Mouse (Mus musculus): ENCODE measurements around the gene March4. TPM values are rescaled to one million over a fixed set of nuclear protein-coding genes. Genes with fewer than 3 reads are reported as not detected.

Gene March4
- polyA plus RNA-seq, 1 experiment from 2014 or later = not detected

DNA sequence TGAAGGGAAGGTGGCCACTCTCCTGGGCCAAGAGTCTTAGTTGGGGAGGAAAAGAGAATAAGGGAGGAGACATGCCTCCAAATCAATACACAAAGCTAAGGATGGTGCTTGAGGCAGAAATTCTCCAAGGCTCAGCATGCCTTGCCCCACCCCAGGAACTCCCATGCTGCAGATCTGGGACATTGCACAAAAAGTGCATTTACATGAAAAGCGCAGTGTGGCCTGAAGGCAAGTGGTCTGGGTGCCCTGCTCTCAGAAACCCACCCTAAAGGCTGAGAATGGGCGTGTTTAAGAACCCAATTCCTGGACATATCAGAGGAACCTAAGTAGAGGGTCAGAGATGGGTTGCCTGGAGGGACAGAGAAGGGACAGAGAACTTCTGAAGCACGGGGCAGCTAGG, 45.9 kb downstream of the March4 start:
- no peak for TF ChIP-seq CTCF (IDR thresholded peaks at IDR 0.05; ENCODE audit: low read depth)
- ATAC-seq (replicated peaks; ENCODE audit: low FRiP score, low read depth) (no peak), DNase-seq (ENCODE audit: low spot score) (no peak)
- Histone ChIP-seq H3K4me2 (ENCODE audit: low read length) (no peak overlapping the region), H3K27ac (no peak overlapping the region), H3K4me3 (replicated peaks; ENCODE audit: low read depth, low read length) (no peak overlapping the region), H3K9ac (ENCODE audit: low read depth, low read length) (no peak overlapping the region), H3K36me3 (ENCODE audit: insufficient read depth, low read length) (no peaks in the 10 kb centered on the region), H3K27me3 (ENCODE audit: insufficient read depth, low read length) (no peaks in the 10 kb centered on the region), H3K9me3 (replicated peaks; ENCODE audit: low read length) (no peaks in the 10 kb centered on the region), H3K4me1 (replicated peaks; ENCODE audit: insufficient read depth, low read length) (no peaks in the 10 kb centered on the region)
- WGBS = 82% methylated on average over 3 of the region's 3 CpGs

DNA sequence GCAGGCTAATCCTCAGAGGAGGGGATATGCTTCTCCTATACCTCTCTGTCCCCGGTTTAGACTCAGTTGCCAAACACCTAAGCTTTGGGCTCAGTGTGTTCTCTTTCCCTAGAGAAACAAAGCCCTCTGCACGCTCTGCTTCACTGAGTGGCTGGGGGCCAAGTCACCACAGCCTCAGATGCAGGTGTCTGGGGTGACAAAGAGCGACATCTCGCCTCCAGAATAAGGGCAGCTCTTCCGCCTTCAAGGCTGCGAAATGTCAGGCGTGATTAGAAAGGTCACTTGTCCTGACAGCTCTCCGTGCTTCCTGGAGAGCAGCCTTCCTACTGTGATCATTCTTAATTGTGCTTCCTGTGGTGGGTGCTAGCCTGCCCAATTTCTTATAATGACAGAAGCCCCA, 46.5 kb downstream of the March4 start:
- TF ChIP-seq CTCF (IDR thresholded peaks at IDR 0.05; ENCODE audit: low read depth) = no peak
- 10% methylated on average over 8 of the region's 8 CpGs for WGBS
- Histone ChIP-seq H3K4me1 (replicated peaks; ENCODE audit: insufficient read depth, low read length) (no peaks in the 10 kb centered on the region), H3K36me3 (ENCODE audit: insufficient read depth, low read length) (no peaks in the 10 kb centered on the region), H3K9me3 (replicated peaks; ENCODE audit: low read length) (no peaks in the 10 kb centered on the region), H3K9ac (ENCODE audit: low read depth, low read length) (no peak overlapping the region), H3K27me3 (ENCODE audit: insufficient read depth, low read length) (no peaks in the 10 kb centered on the region), H3K4me2 (ENCODE audit: low read length) (no peak overlapping the region), H3K27ac (no peak overlapping the region), H3K4me3 (replicated peaks; ENCODE audit: low read depth, low read length) (no peak overlapping the region)
- ATAC-seq (replicated peaks; ENCODE audit: low FRiP score, low read depth) (no peak), DNase-seq (ENCODE audit: low spot score) (no peak)

DNA sequence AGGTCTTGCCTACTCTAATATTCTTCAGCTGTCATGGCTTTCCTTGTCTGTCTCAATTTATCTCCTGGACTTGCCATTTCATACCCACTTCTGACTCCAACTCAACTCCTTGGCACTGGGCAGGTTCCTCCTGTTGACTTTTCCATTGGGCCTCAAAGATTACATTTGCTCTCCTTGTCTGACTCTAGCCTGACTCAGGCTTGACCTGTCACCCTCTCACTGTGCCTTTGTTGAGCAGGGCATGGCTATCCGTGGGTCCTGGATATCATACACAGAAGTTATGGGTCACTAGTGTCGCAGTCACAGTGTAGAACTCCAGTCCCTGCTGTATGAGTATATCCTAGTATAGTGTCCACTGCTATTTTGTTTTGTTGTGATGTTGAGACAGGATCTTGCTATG, 60.1 kb downstream of the March4 start:
- H3K4me1 ChIP-seq (replicated peaks; ENCODE audit: insufficient read depth, low read length) = no peaks in the 10 kb centered on the region
- no peak overlapping the region for H3K9ac ChIP-seq (ENCODE audit: low read depth, low read length)
- no peak for TF ChIP-seq CTCF (IDR thresholded peaks at IDR 0.05; ENCODE audit: low read depth)
- H3K36me3 ChIP-seq (ENCODE audit: insufficient read depth, low read length) = no peaks in the 10 kb centered on the region
- H3K27me3 ChIP-seq (ENCODE audit: insufficient read depth, low read length) = no peaks in the 10 kb centered on the region
- DNase-seq (ENCODE audit: low spot score) (no peak), ATAC-seq (replicated peaks; ENCODE audit: low FRiP score, low read depth) (no peak)
- no peak overlapping the region for H3K27ac ChIP-seq
- no peak overlapping the region for H3K4me2 ChIP-seq (ENCODE audit: low read length)
- 88% methylated on average over 2 of the region's 2 CpGs for WGBS
- no peaks in the 10 kb centered on the region for H3K9me3 ChIP-seq (replicated peaks; ENCODE audit: low read length)
- H3K4me3 ChIP-seq (replicated peaks; ENCODE audit: low read depth, low read length) = no peak overlapping the region

DNA sequence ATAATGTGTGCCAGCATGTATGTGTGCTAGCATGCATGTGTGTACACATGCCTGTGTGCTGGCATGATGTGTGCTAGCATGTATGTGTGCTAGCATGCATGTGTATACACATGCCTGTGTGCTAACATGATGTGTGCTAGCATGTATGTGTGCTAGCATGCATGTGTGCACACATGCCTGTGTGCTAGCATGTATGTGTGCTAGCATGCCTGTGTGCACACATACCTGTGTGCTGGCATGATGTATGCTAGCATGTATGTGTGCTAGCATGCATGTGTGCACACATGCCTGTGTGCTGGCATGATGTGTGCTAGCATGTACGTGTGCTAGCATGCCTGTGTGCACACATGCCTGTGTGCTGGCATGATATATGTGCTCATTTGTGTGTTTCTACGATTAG, 67.7 kb downstream of the March4 start:
- 86% methylated on average over 2 of the region's 2 CpGs for WGBS
- DNase-seq (ENCODE audit: low spot score) = no peak
- H3K9ac ChIP-seq (ENCODE audit: low read depth, low read length) = no peak overlapping the region
- H3K4me3 ChIP-seq (replicated peaks; ENCODE audit: low read depth, low read length) = no peak overlapping the region
- no peaks in the 10 kb centered on the region for H3K27me3 ChIP-seq (ENCODE audit: insufficient read depth, low read length)
- H3K4me1 ChIP-seq (replicated peaks; ENCODE audit: insufficient read depth, low read length) = no peaks in the 10 kb centered on the region
- H3K36me3 ChIP-seq (ENCODE audit: insufficient read depth, low read length) = no peaks in the 10 kb centered on the region
- no peak overlapping the region for H3K4me2 ChIP-seq (ENCODE audit: low read length)
- no peak for ATAC-seq (replicated peaks; ENCODE audit: low FRiP score, low read depth)
- H3K27ac ChIP-seq = no peak overlapping the region
- no peaks in the 10 kb centered on the region for H3K9me3 ChIP-seq (replicated peaks; ENCODE audit: low read length)
- TF ChIP-seq CTCF (IDR thresholded peaks at IDR 0.05; ENCODE audit: low read depth) = no peak

DNA sequence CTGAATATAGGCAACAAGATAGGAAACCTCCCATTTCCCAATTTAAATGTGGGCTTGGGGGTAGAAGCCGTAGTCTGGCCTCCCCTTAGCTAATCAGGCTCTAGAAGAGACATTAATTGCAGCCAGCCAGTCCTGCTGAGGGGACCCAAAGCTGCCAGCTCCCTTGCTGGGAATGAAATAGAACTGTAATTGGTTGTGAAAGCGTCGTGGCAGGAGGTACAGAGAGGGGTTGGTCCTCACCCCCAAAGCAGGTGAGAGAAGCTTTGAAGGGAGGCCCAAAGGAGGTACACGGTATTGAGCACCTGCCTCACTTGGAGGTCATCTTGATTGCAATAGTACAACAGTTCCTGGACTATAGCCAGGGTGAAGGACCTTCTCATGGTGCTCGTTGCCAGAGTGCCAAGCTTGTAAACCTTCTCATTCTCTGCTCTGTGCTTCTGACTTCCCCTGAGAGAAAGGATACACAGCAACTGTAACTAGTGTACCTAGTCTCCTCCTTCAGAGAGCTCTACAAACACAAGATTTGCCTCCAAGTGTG, 68.2 kb downstream of the March4 start:
- H3K4me2 ChIP-seq (ENCODE audit: low read length) = no peak overlapping the region
- WGBS = 61% methylated on average over 5 of the region's 5 CpGs
- no peak overlapping the region for H3K27ac ChIP-seq
- no peaks in the 10 kb centered on the region for H3K36me3 ChIP-seq (ENCODE audit: insufficient read depth, low read length)
- no peaks in the 10 kb centered on the region for H3K4me1 ChIP-seq (replicated peaks; ENCODE audit: insufficient read depth, low read length)
- ATAC-seq (replicated peaks; ENCODE audit: low FRiP score, low read depth) = no peak
- no peaks in the 10 kb centered on the region for H3K9me3 ChIP-seq (replicated peaks; ENCODE audit: low read length)
- TF ChIP-seq CTCF (IDR thresholded peaks at IDR 0.05; ENCODE audit: low read depth) = no peak
- H3K9ac ChIP-seq (ENCODE audit: low read depth, low read length) = no peak overlapping the region
- DNase-seq (ENCODE audit: low spot score) = no peak
- H3K27me3 ChIP-seq (ENCODE audit: insufficient read depth, low read length) = no peaks in the 10 kb centered on the region
- H3K4me3 ChIP-seq (replicated peaks; ENCODE audit: low read depth, low read length) = no peak overlapping the region

DNA sequence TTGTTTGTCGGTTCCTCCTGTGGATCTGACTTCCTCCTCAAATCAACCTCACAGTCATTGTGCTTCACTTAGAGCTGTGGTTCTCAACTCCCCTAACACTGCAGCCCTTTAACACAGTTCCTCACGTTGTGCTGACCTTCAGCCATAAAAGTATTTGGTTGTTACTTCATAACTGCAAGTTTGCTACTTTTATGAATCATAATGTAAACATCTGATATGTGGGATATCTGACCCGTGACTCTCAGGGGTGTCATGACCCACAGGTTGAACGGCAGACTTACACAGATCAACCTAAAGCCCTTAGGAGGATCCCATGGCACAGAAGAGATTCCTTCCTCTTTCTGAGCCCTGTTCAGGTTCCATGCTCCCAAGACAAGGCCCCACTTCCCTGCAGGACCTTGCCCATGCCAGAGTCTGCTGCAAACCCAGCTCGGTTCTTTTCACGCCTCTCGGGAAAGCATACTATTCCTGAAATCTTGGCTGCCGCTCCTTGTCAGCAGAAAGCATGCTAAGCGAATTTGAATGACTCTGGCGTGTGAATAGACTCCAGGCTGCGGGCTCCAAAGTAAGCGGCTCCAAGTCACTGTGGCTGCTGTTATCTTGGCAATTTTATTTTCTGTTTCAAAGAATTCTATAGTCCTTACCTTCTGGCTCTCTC, 71.7 kb downstream of the March4 start:
- no peak overlapping the region for H3K4me3 ChIP-seq (replicated peaks; ENCODE audit: low read depth, low read length)
- no peak overlapping the region for H3K27ac ChIP-seq
- 56% methylated on average over 12 of the region's 12 CpGs for WGBS
- H3K36me3 ChIP-seq (ENCODE audit: insufficient read depth, low read length) = no peaks in the 10 kb centered on the region
- no peaks in the 10 kb centered on the region for H3K27me3 ChIP-seq (ENCODE audit: insufficient read depth, low read length)
- H3K9me3 ChIP-seq (replicated peaks; ENCODE audit: low read length) = no peaks in the 10 kb centered on the region
- no peak overlapping the region for H3K4me2 ChIP-seq (ENCODE audit: low read length)
- no peak for DNase-seq (ENCODE audit: low spot score)
- H3K4me1 ChIP-seq (replicated peaks; ENCODE audit: insufficient read depth, low read length) = no peaks in the 10 kb centered on the region
- H3K9ac ChIP-seq (ENCODE audit: low read depth, low read length) = no peak overlapping the region
- TF ChIP-seq CTCF (IDR thresholded peaks at IDR 0.05; ENCODE audit: low read depth) = no peak
- ATAC-seq (replicated peaks; ENCODE audit: low FRiP score, low read depth) = no peak

DNA sequence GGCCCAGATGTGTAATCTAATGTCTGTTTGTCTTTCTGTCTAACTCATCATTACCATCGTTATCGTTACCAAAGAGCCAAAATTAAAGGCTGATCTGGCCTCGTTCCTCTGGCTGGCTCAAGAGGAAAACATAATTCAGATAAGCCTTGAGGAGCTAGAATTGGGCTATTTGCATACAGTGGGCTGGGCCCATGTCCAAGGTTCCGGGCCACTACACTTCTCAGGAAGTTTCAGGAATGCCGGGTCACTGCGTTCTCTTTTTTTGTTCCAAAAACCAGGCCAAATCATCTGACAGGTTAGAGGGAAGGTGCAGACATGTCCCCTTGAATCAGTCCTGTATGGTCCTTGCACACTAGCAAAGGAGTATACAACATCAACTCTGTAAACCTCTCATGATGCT, 74.2 kb downstream of the March4 start:
- no peak for TF ChIP-seq CTCF (IDR thresholded peaks at IDR 0.05; ENCODE audit: low read depth)
- 34% methylated on average over 6 of the region's 6 CpGs for WGBS

More for the DNA sequence above, 74.2 kb downstream of the March4 start:
- Histone ChIP-seq H3K36me3 (ENCODE audit: insufficient read depth, low read length) (no peaks in the 10 kb centered on the region), H3K9me3 (replicated peaks; ENCODE audit: low read length) (no peaks in the 10 kb centered on the region), H3K27me3 (ENCODE audit: insufficient read depth, low read length) (no peaks in the 10 kb centered on the region), H3K27ac (no peak overlapping the region), H3K4me3 (replicated peaks; ENCODE audit: low read depth, low read length) (no peak overlapping the region), H3K4me1 (replicated peaks; ENCODE audit: insufficient read depth, low read length) (no peaks in the 10 kb centered on the region), H3K4me2 (ENCODE audit: low read length) (no peak overlapping the region; the same call in 1 of the 2 replicates), H3K9ac (ENCODE audit: low read depth, low read length) (no peak overlapping the region)
- DNase-seq (ENCODE audit: low spot score) (no peak), ATAC-seq (replicated peaks; ENCODE audit: low FRiP score, low read depth) (no peak)

Data from kidney, postnatal 0 days (tissue).